Mouse (Mus musculus) cortical plate, adult 2 months (tissue): ENCODE data around the gene Lingo1. TPM values are rescaled to one million over a fixed set of nuclear protein-coding genes. Genes with fewer than 3 reads are reported as not detected.
A peak's percentile ranks its signal among the peaks of the same experiment; 100 is the strongest.

Experiments
- H3K27ac ChIP-seq: fragments of 200-500 bp; 2 replicates; pipeline ENCODE4 v1.5.1; 2012; ENCODE audit warnings: low read length, control low read depth, inconsistent platforms; ENCODE audit not compliant: insufficient read depth
- H3K4me1 ChIP-seq: fragments of 200-500 bp; 2 replicates; pipeline ENCODE4 v1.6.1; 2011; ENCODE audit warnings: low read length; ENCODE audit not compliant: control insufficient read depth, insufficient read depth
- H3K4me3 ChIP-seq: fragments of 200-500 bp; 2 replicates; pipeline ENCODE4 v1.5.1; 2011; ENCODE audit warnings: mild to moderate bottlenecking, low read length, control low read depth; ENCODE audit not compliant: insufficient read depth
- CTCF ChIP-seq: fragments of 200-500 bp; IDR thresholded peaks from 2 replicates; pipeline ENCODE4 v1.5.1; 2011; ENCODE audit warnings: mild to moderate bottlenecking, control low read depth, low read length; ENCODE audit not compliant: insufficient read depth; ENCODE audit errors: extremely low read depth
- POLR2A ChIP-seq: fragments of 200-500 bp; IDR thresholded peaks from 2 replicates; pipeline ENCODE4 v1.6.1; 2011; ENCODE audit warnings: mild to moderate bottlenecking, low read length, control low read depth; ENCODE audit not compliant: insufficient read depth; ENCODE audit errors: extremely low read depth
- polyA plus RNA-seq: library from polyadenylated mRNA; depleted of rRNA; stranded (reverse); fragments of >200 nt; gene quantifications from 2 replicates; pipeline ENCODE4 v1.2.3, GENCODE M21; 2012

Lingo1 gene
- polyA plus RNA-seq, 1 experiment, result 476 TPM

DNA sequence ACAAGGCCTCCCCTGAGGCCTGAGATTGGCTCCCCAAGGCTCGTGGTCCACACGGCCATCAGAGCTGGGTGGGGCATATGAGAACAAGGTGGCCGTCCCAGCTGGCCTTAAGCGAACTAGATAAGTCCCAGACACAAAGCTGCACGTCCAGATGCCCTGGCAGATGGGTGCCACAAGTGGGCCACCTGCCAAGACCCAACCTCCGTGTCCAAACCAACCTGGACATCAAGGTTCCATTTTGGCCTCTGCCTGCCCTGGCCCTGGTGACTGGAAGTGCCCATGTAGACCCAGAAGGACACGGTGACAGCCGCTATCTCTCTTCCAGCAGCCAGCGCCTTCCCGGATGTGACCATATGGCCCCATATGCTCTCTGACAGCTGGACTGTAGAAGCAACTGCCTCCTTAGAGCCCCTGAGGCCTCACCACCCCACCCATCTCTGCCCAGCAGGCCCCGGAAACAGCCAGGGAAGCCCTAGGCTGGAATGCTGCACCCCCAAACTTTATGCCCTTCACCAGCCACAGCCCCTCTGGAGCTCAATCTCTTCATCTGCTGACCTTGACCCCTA is 4.5 kb downstream of the Lingo1 start:
- Histone ChIP-seq H3K27ac (no peak overlapping the region), H3K4me3 (peak overlapping the region; percentile 5; the same call in 1 of the 2 replicates), H3K4me1 (no peaks in the 10 kb centered on the region; the same call in none of the 2 replicates)
- TF ChIP-seq POLR2A, result no peak
- no peak for TF ChIP-seq CTCF

DNA sequence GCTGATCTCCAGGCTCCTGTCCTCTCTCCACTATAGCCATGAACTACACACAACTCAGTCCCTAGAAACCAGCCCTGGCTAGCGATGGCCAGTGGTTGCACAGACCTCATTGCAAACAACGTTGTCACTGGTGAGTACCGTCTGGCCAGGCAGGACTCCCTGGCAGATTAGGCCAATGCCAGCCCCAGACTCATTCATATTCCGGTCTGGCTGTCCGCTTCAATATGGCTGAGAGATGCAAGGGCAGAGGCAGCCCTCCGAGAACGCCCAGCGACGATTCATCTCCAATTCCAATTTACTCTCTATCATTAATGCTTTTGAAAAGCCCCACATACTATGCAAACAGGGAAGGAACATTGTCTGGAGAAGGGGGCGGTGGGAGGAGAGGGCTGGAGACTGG is 11.7 kb downstream of the Lingo1 start:
- TF ChIP-seq POLR2A (no peak), CTCF (no peak)
- H3K4me1 ChIP-seq, result peaks cover 3% of the 10 kb centered on the region
- no peak overlapping the region for H3K27ac ChIP-seq

DNA sequence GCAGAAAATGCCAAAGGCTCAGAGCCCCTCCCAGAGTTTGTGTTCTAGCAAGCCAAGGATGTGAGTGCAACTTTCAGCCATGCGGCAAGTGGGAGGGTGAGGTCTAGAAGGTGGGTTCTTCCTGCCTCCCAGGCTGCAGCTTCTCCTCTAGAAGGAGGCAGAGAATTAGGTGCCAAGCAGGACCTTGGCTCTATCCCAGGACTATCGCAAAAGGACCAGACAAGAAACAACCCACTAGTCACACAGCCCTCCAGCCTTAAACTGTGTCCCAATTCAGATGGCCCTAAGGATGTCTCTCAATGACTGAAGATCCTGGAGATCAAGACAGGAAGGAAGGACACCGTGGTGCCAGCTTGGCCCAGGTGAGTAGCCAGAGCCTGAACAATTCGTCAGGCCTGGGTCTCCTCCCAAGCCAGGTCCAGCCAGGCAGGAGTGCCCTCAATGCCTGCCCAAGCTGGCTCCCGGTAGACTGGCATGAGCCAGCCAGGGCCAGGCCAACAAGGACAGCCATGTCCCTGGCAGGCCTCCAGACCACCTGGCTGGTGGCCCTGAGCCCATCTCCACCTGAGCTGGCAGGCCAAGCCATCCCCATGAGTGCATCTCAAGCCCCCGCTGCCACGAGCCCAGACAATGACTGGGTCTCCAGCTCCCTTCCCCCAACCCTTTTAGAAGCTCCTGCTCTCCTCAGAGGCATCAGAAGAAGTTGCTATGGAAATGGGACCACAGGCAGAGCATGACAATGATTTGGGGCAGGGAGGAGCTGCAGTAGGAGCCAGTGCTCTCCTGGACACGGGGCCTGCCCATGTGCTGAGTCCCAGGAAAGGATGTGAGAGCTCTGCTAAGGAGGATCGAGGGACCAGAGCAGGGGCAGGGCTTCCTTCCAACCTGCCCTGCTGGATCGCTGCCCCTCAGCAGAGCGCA is 19.1 kb downstream of the Lingo1 start:
- no peak overlapping the region for H3K27ac ChIP-seq
- H3K4me1 ChIP-seq, result peaks cover 15% of the 10 kb centered on the region
- H3K4me3 ChIP-seq, result no peak overlapping the region
- TF ChIP-seq POLR2A (no peak), CTCF (no peak)

More for the DNA sequence above, 11.7 kb downstream of the Lingo1 start:
- H3K4me3 ChIP-seq, result no peak overlapping the region

DNA sequence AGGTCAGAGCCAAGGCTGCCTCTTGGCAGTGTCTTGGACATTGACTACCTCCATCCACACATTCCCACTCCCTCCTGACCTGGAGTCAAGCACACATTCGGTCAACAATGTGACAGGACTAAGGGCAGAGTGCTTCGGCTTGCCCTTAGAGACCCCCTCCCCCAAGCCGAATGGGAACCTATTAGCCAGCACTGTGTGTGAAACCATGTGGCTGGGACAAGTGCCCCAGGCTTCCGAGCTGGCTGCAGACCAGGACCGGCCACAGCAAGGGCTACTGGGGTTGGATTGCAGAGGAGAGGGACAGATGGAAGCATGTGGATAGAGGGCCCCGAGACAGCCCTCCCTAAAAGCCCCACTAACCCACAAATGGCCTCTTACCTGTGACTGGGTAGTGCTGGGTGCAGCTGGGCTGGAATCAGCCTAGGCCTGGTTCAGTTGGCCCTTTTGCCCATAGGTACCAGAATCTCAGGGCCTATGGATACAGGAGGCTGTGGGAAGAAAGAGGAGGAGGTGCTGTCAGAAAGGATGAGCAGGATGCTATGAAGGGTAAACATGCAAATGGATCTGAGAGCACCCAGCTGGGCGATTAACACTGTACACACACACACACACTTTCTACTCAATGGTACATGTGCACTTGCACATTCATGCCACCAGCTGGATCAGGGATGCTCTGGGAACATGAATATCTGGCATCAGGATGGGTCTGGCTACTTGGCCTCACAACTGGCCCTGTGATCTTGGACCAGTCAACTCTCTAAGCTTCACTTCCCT is 20.9 kb downstream of the Lingo1 start:
- Histone ChIP-seq H3K27ac (no peak overlapping the region), H3K4me3 (no peak overlapping the region)
- TF ChIP-seq POLR2A (no peak), CTCF (no peak)

DNA sequence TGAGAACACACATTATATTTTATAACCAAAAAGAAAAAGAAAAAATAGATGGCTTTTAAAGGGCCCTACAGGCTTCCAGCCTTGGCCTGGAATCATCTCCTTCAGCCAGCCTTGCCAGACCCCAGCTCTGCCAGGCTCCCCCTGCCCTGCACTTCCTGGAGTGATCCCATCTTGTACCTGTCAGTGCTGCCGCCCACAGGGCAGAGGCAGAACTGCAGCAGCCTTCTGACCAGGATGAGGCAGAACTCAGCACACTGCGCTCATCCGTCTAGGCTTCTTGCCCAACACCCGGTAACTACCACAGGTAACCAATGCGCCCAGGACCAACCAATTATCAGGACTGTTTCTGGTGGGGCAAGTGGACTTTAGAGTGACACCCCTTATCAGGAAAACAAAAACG is 22.0 kb downstream of the Lingo1 start:
- no peak overlapping the region for H3K27ac ChIP-seq
- no peak overlapping the region for H3K4me3 ChIP-seq
- TF ChIP-seq POLR2A (no peak), CTCF (peak; percentile 78)
- H3K4me1 ChIP-seq, result peaks cover 12% of the 10 kb centered on the region

More for the DNA sequence above, 20.9 kb downstream of the Lingo1 start:
- peaks cover 12% of the 10 kb centered on the region for H3K4me1 ChIP-seq

DNA sequence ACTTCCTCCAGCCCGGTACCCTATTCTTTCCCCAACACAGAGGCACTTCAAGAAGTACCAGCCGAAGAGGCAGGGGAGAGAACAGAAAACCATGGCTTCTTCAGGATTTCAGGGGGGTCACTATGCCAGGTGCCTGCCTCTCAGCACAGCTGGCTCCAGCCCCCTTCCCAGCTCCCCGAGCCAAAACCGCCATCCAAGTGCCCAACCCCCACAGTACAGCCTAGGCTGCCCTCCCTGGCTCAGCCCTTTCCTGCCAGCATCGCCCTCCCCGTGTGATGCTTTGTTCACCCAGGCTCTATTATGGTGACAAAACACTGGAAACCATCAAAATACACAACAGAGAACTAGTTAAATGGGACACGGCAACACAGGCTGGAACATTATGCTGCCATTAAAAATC is 22.6 kb downstream of the Lingo1 start:
- H3K27ac ChIP-seq, result no peak overlapping the region
- no peak overlapping the region for H3K4me3 ChIP-seq
- peaks cover 12% of the 10 kb centered on the region for H3K4me1 ChIP-seq
- TF ChIP-seq CTCF (no peak), POLR2A (no peak)

DNA sequence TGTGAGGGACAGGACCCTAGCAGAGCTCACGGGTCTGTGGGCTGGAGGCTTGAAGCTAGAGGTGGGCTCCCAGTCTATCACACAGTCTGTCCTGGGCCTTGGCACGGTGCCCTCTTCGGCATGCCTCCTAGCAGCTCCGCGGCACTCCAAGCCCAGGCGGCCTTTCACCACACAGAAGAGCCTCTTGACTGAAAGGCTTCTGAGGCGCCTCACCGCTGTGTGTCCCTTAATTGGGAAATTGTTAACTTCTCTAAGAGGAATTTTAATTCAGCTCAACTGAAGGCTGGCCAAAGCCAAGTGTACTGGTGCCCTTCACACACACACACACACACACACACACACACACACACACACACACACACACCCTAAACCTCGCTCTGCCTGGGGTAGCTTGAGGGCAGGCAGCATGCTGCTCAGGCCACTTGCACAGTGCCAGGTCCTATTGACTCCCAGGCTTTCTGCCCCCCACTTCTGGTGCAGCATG is 28.6 kb downstream of the Lingo1 start:
- TF ChIP-seq POLR2A, result no peak
- TF ChIP-seq CTCF, result no peak
- no peak overlapping the region for H3K27ac ChIP-seq
- H3K4me1 ChIP-seq, result peaks cover 4% of the 10 kb centered on the region; the same call in 1 of the 2 replicates

DNA sequence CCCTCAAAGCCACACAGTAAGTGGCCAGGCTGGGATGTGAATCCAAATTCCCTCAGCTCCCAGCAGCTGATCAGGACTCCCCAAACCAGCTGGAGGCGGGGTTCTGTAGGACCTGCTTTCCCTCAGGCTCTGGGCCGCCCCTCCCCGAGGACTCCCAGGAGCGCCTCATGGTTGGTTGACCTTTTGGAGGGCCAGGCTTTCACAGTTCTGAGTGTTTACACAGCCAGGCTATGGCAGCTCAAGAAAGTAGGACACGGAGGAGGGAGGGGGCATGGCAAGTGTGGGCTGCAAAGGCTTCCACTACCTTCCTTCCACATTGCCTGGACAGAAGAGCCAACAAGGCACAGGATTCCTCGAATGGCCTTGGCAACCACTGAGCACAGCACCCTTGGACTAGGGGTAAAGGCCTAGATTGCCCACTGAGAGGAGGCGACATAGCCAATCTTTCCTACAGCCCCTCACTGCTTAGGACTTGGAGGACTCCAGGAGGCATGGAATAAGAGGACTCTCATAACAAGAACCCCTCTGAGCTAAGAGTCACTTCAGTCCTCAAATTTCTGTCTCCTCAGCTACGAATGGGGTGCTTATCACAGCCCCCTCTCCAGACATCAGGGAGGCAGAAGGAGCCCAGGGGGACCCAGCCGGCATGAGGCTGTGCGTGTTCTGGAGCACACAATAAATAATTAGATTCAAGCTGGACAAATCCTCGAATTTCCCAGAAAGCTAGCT is 29.5 kb downstream of the Lingo1 start:
- H3K4me3 ChIP-seq, result no peak overlapping the region
- H3K4me1 ChIP-seq, result peaks cover 4% of the 10 kb centered on the region; the same call in 1 of the 2 replicates
- H3K27ac ChIP-seq, result no peak overlapping the region
- TF ChIP-seq POLR2A (no peak), CTCF (no peak)

More for the DNA sequence above, 28.6 kb downstream of the Lingo1 start:
- no peak overlapping the region for H3K4me3 ChIP-seq
